Mouse (Mus musculus) heart, embryonic 10.5 days (tissue): ENCODE data around the gene Tns3. TPM values are rescaled to one million over a fixed set of nuclear protein-coding genes. Genes with fewer than 3 reads are reported as not detected.

Source experiments
- DNase-seq: peaks from one replicate; pipeline ENCODE4 v3.0.0-alpha.2; 2017; ENCODE audit warnings: low spot score
- H3K27ac ChIP-seq: fragments of 300-500 bp; sonication (generic); 2 replicates; pipeline ENCODE4 v1.5.1; 2016; ENCODE audit warnings: mild to moderate bottlenecking
- H3K27me3 ChIP-seq: fragments of 300-500 bp; sonication (generic); 2 replicates; pipeline ENCODE4 v1.6.1; 2016; ENCODE audit warnings: mild to moderate bottlenecking; ENCODE audit not compliant: poor library complexity, insufficient read depth, severe bottlenecking
- H3K36me3 ChIP-seq: fragments of 300-500 bp; sonication (generic); 2 replicates; pipeline ENCODE4 v1.6.1; 2016; ENCODE audit warnings: mild to moderate bottlenecking, moderate library complexity
- H3K4me1 ChIP-seq: fragments of 300-500 bp; sonication (generic); 2 replicates; pipeline ENCODE4 v1.6.1; 2016; ENCODE audit warnings: mild to moderate bottlenecking
- H3K4me3 ChIP-seq: fragments of 300-500 bp; sonication (generic); 2 replicates; pipeline ENCODE4 v1.5.1; 2016; ENCODE audit warnings: mild to moderate bottlenecking, moderate library complexity
- H3K9me3 ChIP-seq: fragments of 300-500 bp; sonication (generic); 2 replicates; pipeline ENCODE4 v1.6.1; 2016; ENCODE audit warnings: mild to moderate bottlenecking, moderate library complexity
- WGBS: fragments of 180-500 bp; shearing (Covaris S2); methylation state at CpG from one replicate; pipeline ENCODE4 v1.1.7; 2016; 5-methylcytosine and 5-hydroxymethylcytosine counted together
- polyA plus RNA-seq: library from polyadenylated mRNA; unstranded; fragments of >200 nt; fragmentation: Nextera tagmentation; extraction: Ambion mirVana; gene quantifications from 2 replicates; pipeline ENCODE4 v1.2.1, GENCODE M21; 2016

The Tns3 gene
- polyA plus RNA-seq, 1 experiment from 2014 or later, result 17.0 TPM

DNA sequence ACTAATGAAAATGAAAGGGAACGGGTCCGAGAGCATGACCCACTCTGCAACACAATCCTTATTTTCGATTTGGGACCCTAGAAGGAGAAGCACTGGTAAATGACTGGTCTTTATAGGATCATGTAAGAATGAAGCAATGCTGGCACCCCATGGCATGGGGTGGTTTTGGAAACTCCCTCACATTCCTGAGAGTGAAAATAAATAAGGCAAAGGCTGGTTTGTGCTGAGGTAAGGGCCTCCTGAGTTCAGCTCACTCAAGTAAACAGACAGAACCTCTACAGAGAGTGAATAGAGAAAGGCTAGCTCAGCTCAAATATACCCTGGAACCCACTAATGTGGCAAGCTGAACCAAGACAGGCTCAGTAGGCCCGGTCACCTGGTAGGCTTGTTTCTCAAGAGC is 179.8 kb downstream of the Tns3 start:
- Histone ChIP-seq H3K36me3 (0 out of 2 replicates have a peak, but pooled peaks cover 2% of the 10 kb centered on the region), H3K9me3 (no peaks in the 10 kb centered on the region), H3K4me1 (peaks cover 23% of the 10 kb centered on the region), H3K27me3 (no peaks in the 10 kb centered on the region), H3K27ac (no peak overlapping the region), H3K4me3 (no peak overlapping the region)
- no peak for DNase-seq
- 86% methylated on average over 4 of the region's 4 CpGs for WGBS

DNA sequence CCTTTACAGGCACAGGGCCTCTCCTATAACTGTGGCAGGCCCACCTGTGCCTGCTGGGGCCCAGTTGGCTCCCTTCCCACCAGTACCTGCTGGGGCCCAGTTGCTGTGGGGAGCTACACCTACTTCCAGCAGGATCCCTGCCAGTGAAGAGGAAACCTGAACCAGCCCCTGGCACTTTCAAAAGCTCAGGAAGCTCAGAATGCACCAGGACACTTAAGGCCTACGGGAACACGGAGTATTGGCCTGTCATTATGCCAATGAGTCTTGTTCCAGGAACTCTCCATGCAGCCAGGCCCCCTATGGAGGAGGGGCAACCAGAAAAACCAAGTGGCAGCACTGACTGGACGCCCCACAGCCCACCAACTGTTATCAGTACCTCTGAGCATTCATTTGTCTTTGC is 181.6 kb downstream of the Tns3 start:
- whole genome bisulfite sequencing, result 58% methylated on average over 3 of the region's 3 CpGs
- Histone ChIP-seq H3K27ac (no peak overlapping the region), H3K36me3 (peaks cover 15% of the 10 kb centered on the region), H3K4me1 (peaks cover 23% of the 10 kb centered on the region), H3K4me3 (no peak overlapping the region), H3K27me3 (no peaks in the 10 kb centered on the region), H3K9me3 (no peaks in the 10 kb centered on the region)
- DNase-seq, result no peak

GRCm38 (mm10) chr11:8481962-8482361 is 182.4 kb downstream of the Tns3 start:
- DNase-seq, result no peak
- peaks cover 22% of the 10 kb centered on the region for H3K36me3 ChIP-seq
- no peak overlapping the region for H3K4me3 ChIP-seq
- H3K27me3 ChIP-seq, result no peaks in the 10 kb centered on the region
- WGBS, result 59% methylated on average over 5 of the region's 5 CpGs
- no peak overlapping the region; the same call in 1 of the 2 replicates for H3K27ac ChIP-seq
- H3K9me3 ChIP-seq, result no peaks in the 10 kb centered on the region
- peaks cover 20% of the 10 kb centered on the region for H3K4me1 ChIP-seq

DNA sequence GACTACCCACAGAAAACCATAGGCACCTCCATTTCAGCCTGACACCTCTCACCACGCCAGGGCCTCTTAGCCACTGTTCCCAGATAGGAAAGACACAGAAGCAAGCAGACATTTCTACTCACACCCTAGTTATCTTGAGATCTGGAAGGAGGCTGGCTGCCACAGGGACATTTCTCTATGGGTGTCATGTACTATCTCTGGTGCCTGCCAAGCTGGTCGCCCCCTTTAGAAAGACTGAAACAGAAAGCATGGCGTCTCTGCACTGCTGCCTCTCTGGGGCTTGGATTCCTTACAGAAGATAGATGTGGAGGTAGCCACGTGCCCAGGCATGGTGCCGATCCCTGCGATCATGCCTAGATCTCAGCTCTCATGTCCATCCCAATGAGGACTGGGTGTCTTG is 182.8 kb downstream of the Tns3 start:
- Histone ChIP-seq H3K4me3 (no peak overlapping the region), H3K9me3 (no peaks in the 10 kb centered on the region), H3K4me1 (peaks cover 18% of the 10 kb centered on the region), H3K36me3 (peaks cover 22% of the 10 kb centered on the region), H3K27me3 (no peaks in the 10 kb centered on the region), H3K27ac (peak overlapping the region; percentile 36; the same call in 1 of the 2 replicates)
- 71% methylated on average over 6 of the region's 6 CpGs for WGBS
- DNase-seq, result no peak

DNA sequence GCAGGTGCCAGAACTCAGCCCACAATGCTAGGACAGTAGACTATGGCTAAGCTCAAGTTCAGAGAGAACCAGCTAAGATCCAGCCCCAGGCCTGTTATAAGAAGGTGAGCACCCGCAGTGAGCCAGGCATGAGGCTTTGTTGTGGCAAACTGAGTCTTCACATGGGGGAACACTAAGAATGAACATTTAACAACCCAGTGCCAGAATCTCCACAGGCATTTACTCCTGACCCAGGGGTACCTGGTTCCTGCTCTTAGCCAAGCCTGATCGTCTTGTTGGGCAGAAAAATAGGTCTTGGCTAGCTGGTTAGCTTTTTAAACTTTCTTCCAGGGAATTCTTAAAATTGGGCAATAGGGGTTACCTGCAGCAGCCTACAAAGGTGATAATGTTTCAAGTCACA is 184.5 kb downstream of the Tns3 start:
- no peak for DNase-seq
- no peak overlapping the region for H3K27ac ChIP-seq
- no peak overlapping the region for H3K4me3 ChIP-seq
- H3K36me3 ChIP-seq, result peaks cover 22% of the 10 kb centered on the region
- H3K4me1 ChIP-seq, result peaks cover 18% of the 10 kb centered on the region
- 85% methylated on average over 2 of the region's 2 CpGs for WGBS
- H3K9me3 ChIP-seq, result no peaks in the 10 kb centered on the region
- H3K27me3 ChIP-seq, result no peaks in the 10 kb centered on the region

DNA sequence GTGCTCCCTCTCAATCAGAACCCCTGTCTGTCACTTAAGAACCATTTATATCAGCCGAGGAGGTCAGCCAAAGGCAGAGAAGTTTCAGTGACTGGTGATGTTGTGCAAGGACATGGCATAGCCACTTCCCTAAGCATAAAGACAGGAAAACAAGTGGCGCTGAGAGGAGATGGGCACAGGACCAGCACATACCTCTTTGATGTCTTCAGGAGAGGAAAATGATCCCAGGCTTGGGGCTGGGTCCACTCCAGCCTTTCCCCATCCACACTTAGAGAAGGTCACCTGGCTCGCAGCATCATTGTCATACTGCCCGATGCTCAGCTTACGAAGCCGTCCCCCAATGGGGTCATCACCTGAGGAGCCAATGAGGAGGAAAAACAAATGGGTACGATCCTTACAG is 185.0 kb downstream of the Tns3 start:
- Histone ChIP-seq H3K36me3 (peaks cover 22% of the 10 kb centered on the region), H3K27me3 (no peaks in the 10 kb centered on the region), H3K9me3 (no peaks in the 10 kb centered on the region), H3K27ac (no peak overlapping the region), H3K4me3 (no peak overlapping the region), H3K4me1 (peaks cover 18% of the 10 kb centered on the region)
- WGBS, result 84% methylated on average over 7 of the region's 7 CpGs
- DNase-seq, result no peak

DNA sequence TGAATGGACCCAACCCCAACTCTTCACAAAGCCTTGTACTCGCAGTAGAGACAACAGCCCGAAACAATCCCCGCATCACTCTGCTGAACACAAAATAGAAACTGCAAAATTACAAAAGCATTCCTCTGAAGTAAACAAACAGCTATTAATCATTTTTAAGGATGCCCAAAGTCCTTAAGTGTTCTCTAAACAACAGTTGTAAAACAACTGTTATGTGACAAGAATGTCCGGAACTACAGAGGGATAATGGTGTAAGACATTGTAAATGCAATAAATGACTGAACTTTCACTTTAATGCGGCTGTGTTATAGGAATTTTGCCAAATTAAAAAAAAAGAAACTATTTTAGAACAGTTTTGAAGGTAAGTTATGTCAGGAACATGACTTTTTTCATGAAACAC is 190.7 kb downstream of the Tns3 start:
- Histone ChIP-seq H3K27ac (no peak overlapping the region), H3K27me3 (peaks cover 7% of the 10 kb centered on the region; the same call in 1 of the 2 replicates), H3K4me3 (no peak overlapping the region), H3K36me3 (peaks cover 14% of the 10 kb centered on the region), H3K9me3 (no peaks in the 10 kb centered on the region), H3K4me1 (peaks cover 19% of the 10 kb centered on the region)
- DNase-seq, result no peak
- 89% methylated on average over 5 of the region's 5 CpGs for WGBS

DNA sequence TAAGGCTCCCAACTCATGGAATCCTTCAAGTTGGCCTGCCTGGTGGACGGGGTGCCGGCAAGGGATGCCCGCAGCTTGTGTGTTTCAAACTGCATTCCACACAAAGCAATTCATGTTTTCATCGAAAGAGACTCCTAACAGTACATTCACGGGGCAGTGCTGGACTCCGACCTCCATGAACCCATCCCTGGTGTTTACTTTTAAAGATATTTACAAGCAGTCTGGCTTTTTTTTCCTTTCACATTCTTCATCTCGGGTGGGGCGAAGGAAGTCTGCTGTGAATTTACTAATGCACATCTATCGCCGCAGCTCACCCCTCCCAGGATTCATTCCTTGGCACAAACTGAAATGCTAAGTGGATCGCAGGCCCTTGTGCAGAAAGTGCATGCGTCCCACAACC is 191.9 kb downstream of the Tns3 start:
- Histone ChIP-seq H3K27me3 (peaks cover 7% of the 10 kb centered on the region; the same call in 1 of the 2 replicates), H3K4me1 (peaks cover 31% of the 10 kb centered on the region), H3K9me3 (no peaks in the 10 kb centered on the region), H3K36me3 (0 out of 2 replicates have a peak, but pooled peaks cover 4% of the 10 kb centered on the region), H3K4me3 (no peak overlapping the region), H3K27ac (no peak overlapping the region)
- 84% methylated on average over 12 of the region's 12 CpGs for WGBS
- no peak for DNase-seq

DNA sequence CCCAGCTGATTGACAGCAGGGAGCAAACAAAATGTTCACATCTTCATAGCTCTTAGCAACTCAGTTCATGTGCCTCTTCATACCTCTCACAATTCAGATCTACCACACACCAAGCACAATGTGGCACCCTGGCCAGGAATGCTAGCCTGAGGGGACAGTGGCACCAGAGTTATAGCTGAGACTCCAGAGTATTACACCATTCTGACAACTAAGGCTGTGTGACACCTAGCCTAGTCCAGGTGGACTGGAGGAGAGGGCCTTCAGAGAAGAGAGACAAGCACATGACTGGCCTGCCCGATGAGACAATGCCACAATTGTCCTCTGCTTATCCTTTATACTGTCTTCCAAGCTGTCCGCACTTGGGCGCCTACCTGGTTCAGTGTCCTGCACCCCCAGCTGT is 192.8 kb downstream of the Tns3 start:
- Histone ChIP-seq H3K27ac (no peak overlapping the region), H3K27me3 (peaks cover 7% of the 10 kb centered on the region; the same call in 1 of the 2 replicates), H3K9me3 (no peaks in the 10 kb centered on the region), H3K4me1 (peaks cover 39% of the 10 kb centered on the region), H3K4me3 (no peak overlapping the region), H3K36me3 (no peaks in the 10 kb centered on the region)
- no peak for DNase-seq
- 88% methylated on average over 3 of the region's 3 CpGs for WGBS

DNA sequence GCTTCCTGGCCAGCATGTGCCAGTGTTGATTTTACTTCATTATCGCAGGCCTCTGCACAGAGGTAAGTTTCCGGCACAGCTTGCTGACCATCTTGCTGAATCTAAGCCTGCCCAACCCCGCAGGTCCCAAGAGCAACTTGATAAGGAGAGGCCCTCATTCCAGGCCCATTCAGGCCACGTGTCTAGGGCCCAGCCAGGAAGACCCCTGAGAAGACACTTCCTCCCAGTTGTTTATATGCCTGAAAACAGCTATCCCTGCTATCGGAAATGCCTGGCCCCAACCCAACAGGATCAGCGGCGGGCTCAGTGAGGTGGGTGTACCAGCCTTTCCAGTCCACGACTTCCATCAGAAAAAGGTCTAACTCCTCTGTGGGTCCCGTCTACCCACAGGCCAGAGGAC is 194.8 kb downstream of the Tns3 start:
- Histone ChIP-seq H3K4me3 (peak overlapping the region; percentile 61; the same call in 1 of the 2 replicates), H3K36me3 (no peaks in the 10 kb centered on the region), H3K4me1 (peaks cover 44% of the 10 kb centered on the region), H3K27ac (peak overlapping the region; percentile 86), H3K9me3 (no peaks in the 10 kb centered on the region), H3K27me3 (peaks cover 7% of the 10 kb centered on the region; the same call in 1 of the 2 replicates)
- 39% methylated on average over 9 of the region's 9 CpGs for WGBS
- DNase-seq, result no peak

GRCm38 (mm10) chr11:8468161-8469091 is 195.9 kb downstream of the Tns3 start:
- no peaks in the 10 kb centered on the region for H3K36me3 ChIP-seq
- peak overlapping the region; percentile 61 for H3K4me3 ChIP-seq
- peak overlapping the region; percentile 86 for H3K27ac ChIP-seq
- H3K9me3 ChIP-seq, result no peaks in the 10 kb centered on the region
- peaks cover 7% of the 10 kb centered on the region; the same call in 1 of the 2 replicates for H3K27me3 ChIP-seq
- WGBS, result under 1% methylated on average over 33 of the region's 33 CpGs
- peak; percentile 85 for DNase-seq
- H3K4me1 ChIP-seq, result peaks cover 49% of the 10 kb centered on the region

- H3K4me3 ChIP-seq, result peak overlapping the region; percentile 61
- WGBS, result 9% methylated on average over 13 of the region's 13 CpGs
- DNase-seq, result no peak
- H3K4me1 ChIP-seq, result peaks cover 55% of the 10 kb centered on the region
- H3K9me3 ChIP-seq, result no peaks in the 10 kb centered on the region
- H3K27me3 ChIP-seq, result peaks cover 7% of the 10 kb centered on the region; the same call in 1 of the 2 replicates
- H3K36me3 ChIP-seq, result peaks cover 5% of the 10 kb centered on the region; the same call in 1 of the 2 replicates
- peak overlapping the region; percentile 86 for H3K27ac ChIP-seq
Observed at GRCm38 (mm10) chr11:8467403-8468160, 196.8 kb downstream of the Tns3 start.

- Histone ChIP-seq H3K36me3 (peaks cover 13% of the 10 kb centered on the region), H3K4me3 (no peak overlapping the region), H3K27ac (no peak overlapping the region), H3K9me3 (no peaks in the 10 kb centered on the region), H3K27me3 (no peaks in the 10 kb centered on the region), H3K4me1 (peaks cover 51% of the 10 kb centered on the region)
- 53% methylated on average over 2 of the region's 2 CpGs for WGBS
- DNase-seq, result no peak
Observed at GRCm38 (mm10) chr11:8463866-8464265, 200.5 kb downstream of the Tns3 start.
